Mouse (Mus musculus) bone marrow, adult 2 months (tissue): ENCODE measurements at regions not wholly inside any gene's neighbourhood (a gene's known extent, or its start where the extent isn't known, plus 50 kb on each side); places are given as distances from the start of the nearest gene placed in this dataset.

Experiments
- CTCF ChIP-seq: fragments of 200-500 bp; IDR thresholded peaks from 2 replicates; pipeline ENCODE4 v1.5.1; 2011; ENCODE audit warnings: low read length, control low read depth; ENCODE audit not compliant: control insufficient read depth, insufficient read depth
- POLR2A ChIP-seq: fragments of 200-500 bp; IDR thresholded peaks from 2 replicates; pipeline ENCODE4 v1.6.1; 2011; ENCODE audit warnings: low read depth, mild to moderate bottlenecking, control low read depth, low read length, borderline replicate concordance; ENCODE audit not compliant: control insufficient read depth

GRCm38 (mm10) chr14:61691785-61692372, 84.6 kb downstream of the Kcnrg start:
- TF ChIP-seq CTCF (no peak), POLR2A (no peak)
